ENCODE assay signal across 8 mouse cellular contexts in the genomic region with DNA sequence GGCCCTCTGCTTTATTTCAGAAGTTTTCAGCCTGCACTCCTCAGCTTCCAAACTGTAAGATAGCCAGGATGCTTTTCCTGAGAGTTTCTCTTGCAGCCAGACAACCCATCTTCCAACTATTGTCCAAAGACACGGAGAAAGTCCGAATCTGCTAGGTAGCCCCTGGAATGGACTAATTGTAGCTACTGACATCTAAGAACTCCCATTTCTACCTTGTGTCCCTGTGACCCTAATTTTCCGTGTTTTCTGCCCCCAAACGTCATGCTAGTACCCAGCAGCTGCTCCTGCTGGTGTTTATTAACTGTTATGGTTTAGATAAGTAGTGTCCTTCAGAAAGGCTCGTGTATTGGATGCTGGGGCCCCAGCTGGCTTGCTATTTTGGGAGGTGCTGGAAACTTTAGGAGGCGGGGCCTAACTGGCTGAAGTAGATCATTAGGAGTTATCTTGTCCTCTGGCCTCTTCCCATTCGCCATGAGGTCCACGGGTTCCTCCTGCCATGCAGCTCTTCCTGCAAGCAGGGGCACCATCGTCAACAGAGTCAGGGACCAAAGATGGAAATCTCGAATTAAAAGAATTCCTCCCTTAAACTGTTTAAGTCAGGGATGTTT. TPM values are rescaled to one million over a fixed set of nuclear protein-coding genes. Genes with fewer than 3 reads are reported as not detected.
DNase-seq lines count a peak whose midpoint lies in the region; ATAC-seq lines count a peak whose summit lies in the region.
"Had no signal": no experiment of that assay in that cellular context is flagged by ENCODE, and none has a peak within 500 bp of the region (broad histone marks: within the 10 kb centered on the region; RNA-seq: fewer than 3 reads in every experiment).

No protein-coding gene starts in this region.

- H3K36me3 ChIP-seq in megakaryocyte, embryonic 14.5 days (replicated peaks; ENCODE audit: low read length) = peaks cover 11% of the 10 kb centered on the region
- peaks cover 11% of the 10 kb centered on the region for H3K36me3 ChIP-seq in embryonic facial prominence, embryonic 10.5 days (replicated peaks)
- peaks cover 4% of the 10 kb centered on the region for H3K36me3 ChIP-seq in heart, embryonic 16.5 days (ENCODE audit: control insufficient read depth, insufficient read depth)
- H3K36me3 ChIP-seq in neural tube, embryonic 13.5 days = no peaks in the 10 kb centered on the region
- H3K36me3 ChIP-seq in forebrain, embryonic 13.5 days (ENCODE audit: poor library complexity, severe bottlenecking) = no peaks in the 10 kb centered on the region; the same call in 1 of the 2 replicates

- no peak for DNase-seq in embryonic facial prominence, embryonic 10.5 days (ENCODE audit: low spot score)
- DNase-seq in layer of hippocampus, postnatal 25 days (ENCODE audit: extremely low spot score in 1 of 2, low spot score in 1 of 2) = no peak
- DNase-seq: adrenal gland, postnatal 36 days had no signal

- H3K9me3 ChIP-seq in megakaryocyte, embryonic 14.5 days = no peaks in the 10 kb centered on the region
- no peaks in the 10 kb centered on the region for H3K9me3 ChIP-seq in embryonic facial prominence, embryonic 10.5 days
- H3K9me3 ChIP-seq in heart, embryonic 16.5 days (replicated peaks; ENCODE audit: control insufficient read depth, low read length) = no peaks in the 10 kb centered on the region
- no peaks in the 10 kb centered on the region for H3K9me3 ChIP-seq in neural tube, embryonic 13.5 days
- H3K9me3 ChIP-seq in forebrain, embryonic 13.5 days (replicated peaks) = no peaks in the 10 kb centered on the region

- H3K4me3 ChIP-seq in megakaryocyte, embryonic 14.5 days (replicated peaks) = peak overlapping the region; percentile 77
- H3K4me3 ChIP-seq in embryonic facial prominence, embryonic 10.5 days = no peak overlapping the region
- H3K4me3 ChIP-seq in heart, embryonic 16.5 days (ENCODE audit: low read length) = peak overlapping the region; percentile 1; the same call in 1 of the 2 replicates
- no peak overlapping the region for H3K4me3 ChIP-seq in neural tube, embryonic 13.5 days
- H3K4me3 ChIP-seq in forebrain, embryonic 13.5 days = no peak overlapping the region

- ATAC-seq in megakaryocyte, adult 5-6 weeks (ENCODE audit: poor library complexity, severe bottlenecking) = no peak
- ATAC-seq in heart, embryonic 16.5 days (replicated peaks; ENCODE audit: extremely low read depth, insufficient read depth, low FRiP score) = 0 out of 2 replicates have a peak, but pooled peaks have one; percentile 8
- ATAC-seq in neural tube, embryonic 13.5 days (ENCODE audit: low read depth) = no peak
- ATAC-seq in forebrain, embryonic 13.5 days = no peak

- H3K27me3 ChIP-seq in megakaryocyte, embryonic 14.5 days (replicated peaks) = peaks cover under 1% of the 10 kb centered on the region
- no peaks in the 10 kb centered on the region for H3K27me3 ChIP-seq in embryonic facial prominence, embryonic 10.5 days (replicated peaks; ENCODE audit: low read depth, poor library complexity, severe bottlenecking)
- H3K27me3 ChIP-seq in heart, embryonic 16.5 days (ENCODE audit: control insufficient read depth, insufficient read depth, low read length) = no peaks in the 10 kb centered on the region
- H3K27me3 ChIP-seq in neural tube, embryonic 13.5 days = no peaks in the 10 kb centered on the region
- H3K27me3 ChIP-seq in forebrain, embryonic 13.5 days = no peaks in the 10 kb centered on the region

- H3K27ac ChIP-seq in embryonic facial prominence, embryonic 10.5 days (replicated peaks) = peak overlapping the region; percentile 98
- peak overlapping the region; percentile 97 for H3K27ac ChIP-seq in heart, embryonic 16.5 days (ENCODE audit: low read length)
- peak overlapping the region; percentile 93; the same call in 1 of the 2 replicates for H3K27ac ChIP-seq in neural tube, embryonic 13.5 days (replicated peaks)
- H3K27ac ChIP-seq in forebrain, embryonic 13.5 days = no peak overlapping the region

- H3K4me2 ChIP-seq in heart, embryonic 16.5 days (ENCODE audit: low read depth, low read length) = peak overlapping the region; percentile 51
- H3K4me2 ChIP-seq in neural tube, embryonic 13.5 days = no peak overlapping the region
- no peak overlapping the region for H3K4me2 ChIP-seq in forebrain, embryonic 13.5 days

- peaks cover 75% of the 10 kb centered on the region for H3K4me1 ChIP-seq in megakaryocyte, embryonic 14.5 days
- H3K4me1 ChIP-seq in embryonic facial prominence, embryonic 10.5 days = peaks cover 45% of the 10 kb centered on the region
- peaks cover 43% of the 10 kb centered on the region for H3K4me1 ChIP-seq in heart, embryonic 16.5 days (ENCODE audit: control insufficient read depth, insufficient read depth, low read length)
- peaks cover 46% of the 10 kb centered on the region for H3K4me1 ChIP-seq in neural tube, embryonic 13.5 days (replicated peaks)
- peaks cover 24% of the 10 kb centered on the region for H3K4me1 ChIP-seq in forebrain, embryonic 13.5 days

- WGBS in embryonic facial prominence, embryonic 10.5 days = 53% methylated on average over 10 of the region's 10 CpGs
- 23% methylated on average over 10 of the region's 10 CpGs for WGBS in heart, embryonic 16.5 days
- WGBS in neural tube, embryonic 13.5 days = 63% methylated on average over 10 of the region's 10 CpGs
- 69% methylated on average over 10 of the region's 10 CpGs for WGBS in forebrain, embryonic 13.5 days

- peak overlapping the region; percentile 60; the same call in 1 of the 2 replicates for H3K9ac ChIP-seq in heart, embryonic 16.5 days (ENCODE audit: low read length)
- H3K9ac ChIP-seq in neural tube, embryonic 13.5 days = no peak overlapping the region
- no peak overlapping the region for H3K9ac ChIP-seq in forebrain, embryonic 13.5 days

RNA-seq across cellular contexts. Expression of a gene that starts 19.2 kb away (rescaled TPM):
- 17.8 and 21.9 TPM in 2 replicates for polyA plus RNA-seq in megakaryocyte, embryonic 14.5 days (2012; ENCODE audit: insufficient read depth, low replicate concordance)
- 4.3 and 7.7 TPM in 2 replicates for total RNA-seq in megakaryocyte, adult 5-6 weeks (2015)
- 2.4 TPM in 2 replicates for total RNA-seq in megakaryocyte, adult 5-6 weeks (2017)
- 9.9 and 10.4 TPM in 2 replicates for polyA plus RNA-seq in embryonic facial prominence, embryonic 10.5 days (2016; fragmentation: Nextera tagmentation; extraction: Ambion mirVana)
- polyA plus RNA-seq in heart, embryonic 16.5 days (2015; fragmentation: Nextera tagmentation; extraction: Ambion mirVana) = 27.2 and 30.4 TPM in 2 replicates
- 28.1 TPM in 2 replicates for polyA plus RNA-seq in neural tube, embryonic 13.5 days (2015; fragmentation: Nextera tagmentation; extraction: Ambion mirVana)
- 20.9 and 25.5 TPM in 2 replicates for polyA plus RNA-seq in forebrain, embryonic 13.5 days (2015; fragmentation: Nextera tagmentation; extraction: Ambion mirVana)
- total RNA-seq in layer of hippocampus, postnatal 25 days (2021) = 10 to 100 TPM; 75.0 to 88.0 TPM

Comparison
In these comparisons a context has a peak if more than half of its experiments do, and no peak if none do; other contexts are left out.
1. H3K4me3 ChIP-seq: peak in megakaryocyte, embryonic 14.5 days (single experiment) and heart, embryonic 16.5 days (single experiment); none in embryonic facial prominence, embryonic 10.5 days (single experiment), neural tube, embryonic 13.5 days (single experiment) and forebrain, embryonic 13.5 days (single experiment).